Mouse (Mus musculus): ENCODE results near the gene Slc3a1. TPM values are rescaled to one million over a fixed set of nuclear protein-coding genes. Genes with fewer than 3 reads are reported as not detected.

Gene Slc3a1
- not detected for polyA plus RNA-seq (2014; fragmentation: Illumina TruSeq; extraction: RNeasy Lipid Tissue Mini Kit (QIAGEN cat#74804))

DNA sequence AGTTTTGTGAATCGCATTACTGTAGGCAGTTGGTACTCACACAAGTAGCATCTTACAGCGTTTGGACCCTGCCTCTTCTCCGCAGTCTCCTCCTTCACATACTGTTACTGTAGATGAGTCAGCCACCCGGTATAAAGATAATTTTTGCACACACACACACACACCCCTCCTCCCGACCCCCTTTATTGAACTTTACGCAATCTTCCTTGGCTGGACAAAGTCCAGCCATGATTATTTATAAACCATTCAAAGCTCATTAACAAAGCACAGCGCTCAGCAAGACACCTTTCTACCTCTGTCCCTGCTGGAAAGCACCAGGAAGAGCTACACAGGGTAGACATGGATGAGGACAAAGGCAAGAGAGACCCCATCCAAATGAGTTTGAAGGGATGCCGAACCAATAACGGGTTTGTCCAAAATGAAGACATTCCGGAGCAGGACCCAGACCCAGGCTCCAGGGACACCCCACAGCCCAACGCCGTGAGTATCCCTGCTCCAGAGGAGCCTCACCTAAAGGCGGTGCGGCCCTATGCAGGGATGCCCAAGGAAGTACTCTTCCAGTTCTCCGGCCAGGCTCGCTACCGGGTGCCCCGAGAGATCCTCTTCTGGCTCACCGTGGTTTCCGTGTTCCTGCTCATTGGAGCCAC lies at the start of gene Slc3a1:
Gene Slc3a1, plus strand, starts transcription at position 284 of the 647 bp plus-strand sequence.

DNA sequence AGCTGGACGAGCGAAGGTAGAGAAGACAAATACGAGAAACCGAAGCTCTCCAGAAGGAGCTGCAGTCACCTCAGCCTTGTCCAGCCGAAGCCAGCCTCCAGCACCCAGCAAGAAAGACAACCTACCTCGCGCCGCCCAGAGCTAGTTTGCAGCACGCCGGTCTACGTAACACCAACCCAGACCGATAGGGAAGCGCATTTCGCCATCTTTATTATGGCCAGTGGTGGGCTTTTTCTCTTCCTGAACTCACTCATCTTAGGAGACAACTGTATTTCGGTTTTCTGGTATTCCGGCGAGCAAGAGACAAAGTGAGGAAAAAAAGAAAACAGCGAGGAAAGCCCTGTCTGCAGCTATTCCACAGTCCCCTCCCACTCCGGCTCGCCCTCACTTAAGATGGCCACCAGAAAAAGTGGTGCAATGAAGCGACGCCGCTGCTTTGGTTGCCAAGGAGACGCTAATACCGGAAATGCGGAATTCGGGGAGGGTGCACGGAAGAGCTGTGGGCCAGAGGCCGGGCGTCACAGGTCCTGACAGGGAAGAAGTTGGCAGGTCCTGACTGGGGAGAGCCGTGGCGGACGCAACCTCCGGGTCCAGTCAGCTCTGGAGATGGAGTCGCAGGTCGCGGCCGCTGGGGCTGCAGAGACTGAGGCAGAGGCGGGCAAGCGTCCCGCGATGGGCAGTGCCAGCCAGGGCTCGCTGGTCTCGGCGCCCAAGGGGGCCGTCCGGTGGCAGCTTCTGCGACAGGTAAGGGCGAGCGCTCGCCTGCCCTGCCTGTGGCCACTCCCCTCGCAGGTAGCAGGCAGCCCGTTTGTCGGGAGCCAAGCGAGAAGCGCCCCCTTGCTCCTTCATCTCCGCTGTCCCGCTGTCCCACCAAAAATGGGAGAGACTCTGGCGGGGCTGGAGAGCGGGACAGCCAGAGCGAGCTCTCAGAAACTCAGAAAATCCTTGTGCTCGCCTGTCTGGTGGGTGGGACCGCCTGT lies 62.2 kb downstream of the Slc3a1 start, which contains the start of the genes Prepl and Camkmt:
Gene Prepl, minus strand, starts transcription at position 122 of the 980 bp plus-strand sequence.
Gene Camkmt, plus strand, starts transcription at position 433 of the 980 bp plus-strand sequence.

Other genes with a start within 250 kb of the Slc3a1 start
- 55.0 TPM for gene Lrpprc, start 237.6 kb upstream of the Slc3a1 start, polyA plus RNA-seq (2014; fragmentation: Illumina TruSeq; extraction: RNeasy Lipid Tissue Mini Kit (QIAGEN cat#74804))
- 134 TPM for gene Ppm1b, start 71.6 kb upstream of the Slc3a1 start, polyA plus RNA-seq (2014; fragmentation: Illumina TruSeq; extraction: RNeasy Lipid Tissue Mini Kit (QIAGEN cat#74804))
- gene Prepl, start 61.9 kb downstream of the Slc3a1 start, polyA plus RNA-seq (2014; fragmentation: Illumina TruSeq; extraction: RNeasy Lipid Tissue Mini Kit (QIAGEN cat#74804)), result 67.1 TPM
- 10.4 TPM for gene Camkmt, start 62.2 kb downstream of the Slc3a1 start, polyA plus RNA-seq (2014; fragmentation: Illumina TruSeq; extraction: RNeasy Lipid Tissue Mini Kit (QIAGEN cat#74804))